Mouse (Mus musculus): ENCODE measurements around the gene Cd96. TPM values are rescaled to one million over a fixed set of nuclear protein-coding genes. Genes with fewer than 3 reads are reported as not detected.

Gene Cd96
- 0.03 and 0.12 TPM in 2 replicates for polyA plus RNA-seq (2012; rRNA removed)

GRCm38 (mm10) chr16:46120020-46120419 lies at the start of gene Cd96:
Gene Cd96 (minus strand): TSS chr16:46120251.

DNA sequence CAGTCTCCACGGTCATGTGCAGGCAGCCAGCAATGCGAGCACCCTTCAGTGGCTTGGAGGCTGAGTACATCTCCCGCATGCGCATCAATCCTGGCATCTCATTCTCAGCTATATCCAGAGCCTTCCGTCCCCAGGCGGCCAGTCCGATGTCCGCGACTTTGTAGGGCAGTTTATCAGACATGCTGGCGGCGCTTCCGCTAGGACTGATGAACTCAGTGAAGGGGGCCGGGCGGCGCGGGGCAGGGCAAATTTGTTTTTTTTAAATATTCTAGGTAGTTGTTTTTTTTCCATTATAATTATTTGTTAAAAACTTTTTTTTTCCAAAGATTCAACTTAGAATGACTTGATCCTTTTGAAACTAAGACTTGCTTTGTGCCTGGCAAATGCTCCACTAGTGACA lies 34.8 kb upstream of the Cd96 start, which contains the start of gene Gm4737:
Gene Gm4737 (minus strand): TSS at position 246 of the 400 bp plus-strand sequence.

DNA sequence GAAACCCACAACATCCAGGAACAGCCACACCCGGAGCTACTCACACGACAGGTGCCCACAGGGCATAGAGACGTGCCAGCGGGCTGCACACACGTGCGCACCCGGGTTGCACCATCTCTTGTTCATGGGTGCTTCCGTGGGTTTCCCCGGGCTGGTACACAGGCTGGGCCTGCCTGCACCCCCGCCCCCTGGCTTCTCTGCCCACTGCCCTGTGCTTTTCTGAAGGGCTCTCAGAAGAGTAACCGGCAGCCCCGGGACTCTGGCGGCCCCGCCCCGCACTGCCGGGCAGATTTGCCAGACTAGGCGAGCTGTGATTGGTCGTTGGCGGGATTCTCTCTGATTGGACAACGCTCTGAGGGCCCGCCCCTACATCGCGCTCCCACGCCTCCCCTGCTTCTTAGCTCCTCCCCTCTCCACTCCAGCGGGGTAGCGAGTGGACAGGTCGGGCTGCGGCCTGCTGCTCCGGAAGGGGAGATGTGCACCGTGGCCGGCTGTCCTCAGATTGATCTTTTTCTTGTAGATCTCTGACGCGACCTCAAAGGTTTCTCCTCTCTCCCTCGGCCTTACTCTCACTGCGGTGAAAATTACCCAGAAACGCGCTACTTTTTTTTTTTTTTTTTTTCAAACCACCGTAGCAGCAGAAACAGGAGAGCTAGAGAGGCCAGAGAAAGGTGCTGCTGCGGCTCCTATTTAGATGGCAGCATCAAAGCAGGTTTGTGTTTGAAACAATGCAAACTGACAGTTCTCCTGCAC lies 109.7 kb downstream of the Cd96 start, which contains the start of gene Plcxd2:
Gene Plcxd2 (minus strand): TSS at position 66 of the 753 bp plus-strand sequence.

Other genes starting within 250 kb of the Cd96 start
- gene Phldb2, start 166.7 kb downstream of the Cd96 start, polyA plus RNA-seq (2012; rRNA removed): 14.1 and 15.1 TPM in 2 replicates
- 5.7 and 6.1 TPM in 2 replicates for gene Plcxd2, start 110.0 kb downstream of the Cd96 start, polyA plus RNA-seq (2012; rRNA removed)
- gene Gm4737, start 34.8 kb upstream of the Cd96 start, polyA plus RNA-seq (2012; rRNA removed): 15.6 and 23.8 TPM in 2 replicates